Mouse (Mus musculus) layer of hippocampus, postnatal 10 days (tissue): ENCODE results near the gene Mest. TPM values are rescaled to one million over a fixed set of nuclear protein-coding genes. Genes with fewer than 3 reads are reported as not detected.

Experiments
- DNase-seq, 2 experiments: peaks; one replicate each; pipeline ENCODE4 v3.0.0; 2021; ENCODE audit warnings: low spot score in 2 of 2
- microRNA-seq, 2 experiments: library from miRNA; unstranded; fragments of <30 nt; microRNA quantifications; one replicate each; pipeline ENCODE4 v1.2.0; 2021
- total RNA-seq, 2 experiments: library from RNA; stranded (reverse); gene quantifications; 2 replicates each; pipeline ENCODE4 v1.2.3; 2021

Gene Mest
- total RNA-seq, 2 experiments from 2014 or later = 77.2 to 86.6 TPM

GRCm38 (mm10) chr6:30738464-30739006, 15.2 kb downstream of the Mest start:
- no peak for DNase-seq

- DNase-seq = peak in 1 of 2 experiments; percentile 26
Observed at GRCm38 (mm10) chr6:30739177-30739747, 15.9 kb downstream of the Mest start.

- DNase-seq = no peak
Observed at GRCm38 (mm10) chr6:30744846-30745245, 21.5 kb downstream of the Mest start.

- DNase-seq = no peak
Observed at GRCm38 (mm10) chr6:30745591-30745990, 22.2 kb downstream of the Mest start.

- DNase-seq = no peak
Observed at GRCm38 (mm10) chr6:30747631-30748357, 24.4 kb downstream of the Mest start.

- peak in 1 of 2 experiments; percentile 39 for DNase-seq
Observed at GRCm38 (mm10) chr6:30748358-30748910, 25.1 kb downstream of the Mest start.

GRCm38 (mm10) chr6:30749042-30749689, 25.8 kb downstream of the Mest start:
- DNase-seq = no peak

GRCm38 (mm10) chr6:30749892-30750291, 26.5 kb downstream of the Mest start:
- no peak for DNase-seq

GRCm38 (mm10) chr6:30750482-30750881, 27.1 kb downstream of the Mest start:
- no peak for DNase-seq

- DNase-seq = no peak
Observed at GRCm38 (mm10) chr6:30751209-30751608, 27.9 kb downstream of the Mest start.

Small RNA genes lying within 50 kb of the gene (microRNA-seq; reads per million reads assigned to microRNA genes)
- gene Mir335 = 2,787 to 3,824 reads per million in 2 experiments

Other genes with a start within 250 kb of the Mest start
- gene Tmem209, start 213.8 kb upstream of the Mest start, total RNA-seq = 10 to 100 TPM; 16.2 to 19.4 TPM
- 1 to 10 TPM in 1 of 2 experiments, under 1 TPM in 1; 0.83 to 1.1 TPM for gene Ssmem1, start 213.7 kb upstream of the Mest start, total RNA-seq
- 1 to 10 TPM; 2.6 to 3.2 TPM for gene Cpa2, start 182.0 kb upstream of the Mest start, total RNA-seq
- not detected for gene Cpa4, start 155.2 kb upstream of the Mest start, total RNA-seq
- not detected for gene Cpa5, start 112.5 kb upstream of the Mest start, total RNA-seq
- gene Cpa1, start 84.3 kb upstream of the Mest start, total RNA-seq = not detected
- gene Cep41, start 29.8 kb upstream of the Mest start, total RNA-seq = 1 to 10 TPM; 5.7 to 7.0 TPM
- 10 to 100 TPM; 49.1 to 53.2 TPM for gene Copg2, start 173.2 kb downstream of the Mest start, total RNA-seq
- gene Tsga13, start 192.0 kb downstream of the Mest start, total RNA-seq = under 1 TPM in 1 of 2 experiments, not detected in 1; 0.43 TPM
- under 1 TPM; 0.45 to 0.82 TPM for gene Klf14, start 235.5 kb downstream of the Mest start, total RNA-seq